Mouse (Mus musculus) liver, embryonic 14 days (tissue): Measurements from ENCODE around the gene Plscr2. TPM values are rescaled to one million over a fixed set of nuclear protein-coding genes. Genes with fewer than 3 reads are reported as not detected.

ENCODE experiments used
- polyA plus RNA-seq: library from polyadenylated mRNA; depleted of rRNA; stranded (reverse); fragments of >200 nt; gene quantifications from 2 replicates; pipeline ENCODE4 v1.2.3, GENCODE M21; 2012; rRNA removed

Gene Plscr2
- polyA plus RNA-seq: 0.23 and 0.28 TPM in 2 replicates

DNA sequence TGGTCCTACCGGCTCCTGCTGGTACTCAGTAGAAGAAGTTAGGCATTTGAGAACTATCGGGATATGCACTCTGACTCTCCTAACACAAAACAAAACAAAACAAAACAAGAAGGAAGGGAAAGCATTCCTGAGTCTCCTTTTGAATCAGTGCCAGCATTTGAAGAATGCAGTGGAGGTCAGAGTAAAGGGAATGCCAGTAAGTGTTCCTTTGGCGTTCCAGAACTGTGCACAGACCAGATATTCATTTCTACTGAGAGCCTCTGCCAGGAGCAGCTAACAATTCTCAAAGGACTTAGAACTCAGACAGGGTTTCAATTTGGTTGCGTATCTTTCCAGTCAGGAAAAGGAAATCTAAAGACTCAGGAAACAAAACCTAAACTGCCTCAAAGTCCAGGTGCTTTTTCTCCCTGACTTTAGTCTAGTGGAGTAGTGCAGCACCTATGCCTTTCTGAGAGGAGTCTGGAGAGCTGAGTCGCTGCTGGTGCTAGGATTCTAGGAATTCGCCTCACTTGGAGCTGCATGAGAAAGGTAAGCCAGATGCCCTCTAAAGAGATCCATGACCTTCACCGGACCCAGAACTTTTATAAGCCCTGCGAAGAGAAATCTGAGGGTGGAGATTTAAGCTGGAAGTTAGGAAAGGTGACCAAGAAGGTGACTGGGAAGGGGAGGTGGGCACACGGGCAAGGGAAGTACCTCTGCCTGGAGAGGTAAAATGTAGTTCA lies at the start of gene Plscr2:
Gene Plscr2, plus strand, starts transcription at position 117 of the 722 bp plus-strand sequence.

DNA sequence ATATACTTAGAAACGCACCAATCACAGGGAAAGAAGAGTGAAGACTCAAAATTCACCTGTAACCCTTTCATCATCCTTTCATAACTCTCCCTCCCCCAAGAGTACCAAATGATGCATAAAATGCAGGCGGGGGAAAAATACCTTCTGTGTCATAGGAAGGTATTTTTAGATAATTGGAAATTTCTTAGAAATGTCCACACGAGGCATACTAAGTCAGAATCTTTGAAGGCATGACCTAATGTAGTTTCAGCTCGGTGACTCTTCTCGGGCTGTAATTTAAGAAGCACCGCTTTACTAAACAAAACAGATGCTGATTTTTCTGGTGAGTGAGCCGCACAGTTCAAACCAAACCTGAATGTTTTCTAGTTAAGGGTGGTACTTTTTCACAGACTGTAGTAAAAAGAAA lies 26.0 kb upstream of the Plscr2 start, which contains the start of gene Plscr1:
Gene Plscr1, plus strand, starts transcription at position 304 of the 406 bp plus-strand sequence.

GRCm38 (mm10) chr9:92309077-92309476 lies 33.7 kb downstream of the Plscr2 start, which contains the start of gene 1700057G04Rik:
1700057G04Rik (plus strand) TSS chr9:92309377.

Other genes with a start within 250 kb of the Plscr2 start
- gene Plscr5, start 82.7 kb upstream of the Plscr2 start, polyA plus RNA-seq: not detected in 2 replicates
- gene Plscr1, start 25.9 kb upstream of the Plscr2 start, polyA plus RNA-seq: 13.0 and 16.5 TPM in 2 replicates
- gene 1700057G04Rik, start 33.8 kb downstream of the Plscr2 start, polyA plus RNA-seq: not detected in 2 replicates
- 0.41 and 0.42 TPM in 2 replicates for gene Plscr4, start 181.8 kb downstream of the Plscr2 start, polyA plus RNA-seq